Mouse (Mus musculus): ENCODE measurements around the gene H3f3a. TPM values are rescaled to one million over a fixed set of nuclear protein-coding genes. Genes with fewer than 3 reads are reported as not detected.
A peak's percentile ranks its signal among the peaks of the same experiment; 100 is the strongest.

H3f3a gene
- polyA plus RNA-seq, 1 experiment = 597 TPM

GRCm38 (mm10) chr1:180849701-180850301 is 36.1 kb upstream of the H3f3a start:
- no peak overlapping the region for H3ac ChIP-seq (ENCODE audit: control insufficient read depth, insufficient read length)
- peak overlapping the region; percentile 97 for H3K4me2 ChIP-seq (ENCODE audit: low read depth)
- H3K27me3 ChIP-seq (ENCODE audit: control insufficient read depth, insufficient read depth, insufficient read length) = no peaks in the 10 kb centered on the region
- TF ChIP-seq POLR2AphosphoS2 (IDR thresholded peaks at IDR 0.05; ENCODE audit: insufficient read length, low read depth) (no peak), E2F4 (IDR thresholded peaks at IDR 0.05; ENCODE audit: insufficient read depth) (no peak), TCF12 (IDR thresholded peaks at IDR 0.05; ENCODE audit: insufficient read depth, poor library complexity, severe bottlenecking) (no peak), POLR2A (IDR thresholded peaks at IDR 0.05; ENCODE audit: insufficient read length, low read depth) (no peak), MAX (IDR thresholded peaks at IDR 0.05; ENCODE audit: low read depth) (no peak), USF1 (IDR thresholded peaks at IDR 0.05; ENCODE audit: low read depth) (peak; percentile 61)
- H3K36me3 ChIP-seq (ENCODE audit: control insufficient read depth, insufficient read depth) = no peaks in the 10 kb centered on the region
- H3K4me3 ChIP-seq = peak overlapping the region; percentile 59
- H3K79me2 ChIP-seq (ENCODE audit: control insufficient read depth, insufficient read depth) = peaks cover 37% of the 10 kb centered on the region

DNA sequence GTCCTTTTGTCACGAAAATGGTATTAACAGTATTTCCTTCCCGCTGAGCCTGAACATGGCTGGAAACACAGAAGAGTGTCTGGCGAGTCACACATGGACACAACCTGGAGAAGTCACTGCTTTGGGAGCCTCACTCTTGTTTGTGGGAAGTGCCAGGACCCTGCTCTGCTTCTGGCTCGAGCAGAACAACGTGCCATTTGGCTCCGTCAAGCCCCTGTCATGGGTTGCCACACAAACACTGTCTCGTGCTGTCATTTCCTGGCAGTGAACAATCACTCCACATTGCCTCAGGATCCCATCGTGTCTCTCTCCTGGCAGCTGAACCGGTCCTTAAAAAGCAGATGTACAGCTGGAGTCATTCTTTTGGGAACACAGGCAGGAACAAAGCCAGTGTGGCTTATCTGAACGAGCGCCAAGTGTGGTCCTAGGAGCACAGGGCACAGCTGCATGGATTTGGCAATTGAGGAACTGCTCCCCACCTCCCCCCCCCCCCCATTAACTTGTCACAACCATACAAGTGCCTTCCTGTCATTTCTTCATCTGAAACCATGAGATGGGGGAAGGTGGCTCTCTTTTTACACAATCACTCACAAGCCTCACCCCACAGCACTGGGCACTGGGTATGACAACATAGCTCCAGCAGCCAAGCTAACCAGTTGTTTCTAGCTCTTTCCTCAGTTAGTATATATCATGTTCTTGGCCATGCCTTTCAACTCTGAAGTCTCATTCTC is 34.9 kb upstream of the H3f3a start:
- H3K27me3 ChIP-seq (ENCODE audit: control insufficient read depth, insufficient read depth, insufficient read length) = no peaks in the 10 kb centered on the region
- no peaks in the 10 kb centered on the region for H3K36me3 ChIP-seq (ENCODE audit: control insufficient read depth, insufficient read depth)
- peak overlapping the region; percentile 97 for H3K4me2 ChIP-seq (ENCODE audit: low read depth)
- H3K79me2 ChIP-seq (ENCODE audit: control insufficient read depth, insufficient read depth) = peaks cover 27% of the 10 kb centered on the region
- TF ChIP-seq E2F4 (IDR thresholded peaks at IDR 0.05; ENCODE audit: insufficient read depth) (no peak), CEBPB (IDR thresholded peaks at IDR 0.05; ENCODE audit: insufficient read depth, poor library complexity, severe bottlenecking) (peak; percentile 55; the same call in 1 of the 2 replicates), REST (IDR thresholded peaks at IDR 0.05; ENCODE audit: insufficient read depth, insufficient read length) (no peak), MYOG (IDR thresholded peaks at IDR 0.05; ENCODE audit: control insufficient read depth in 1 of 3, insufficient read depth in 1 of 3, insufficient read length in 2 of 3, low read depth in 2 of 3) (peak; percentile 20 to 78 (median 68)), POLR2A (IDR thresholded peaks at IDR 0.05; ENCODE audit: insufficient read length, low read depth) (peak; percentile 26), MYOD1 (IDR thresholded peaks at IDR 0.05; ENCODE audit: control insufficient read depth in 1 of 3, insufficient read length in 2 of 3, low read depth in 2 of 3) (peak; percentile 26 to 73 (median 56)), SRF (IDR thresholded peaks at IDR 0.05; ENCODE audit: control insufficient read depth, insufficient read length, low read depth) (no peak), MAX (IDR thresholded peaks at IDR 0.05; ENCODE audit: low read depth) (no peak), TCF12 (IDR thresholded peaks at IDR 0.05; ENCODE audit: insufficient read depth, poor library complexity, severe bottlenecking) (peak; percentile 2), USF1 (IDR thresholded peaks at IDR 0.05; ENCODE audit: low read depth) (no peak), TCF3 (IDR thresholded peaks at IDR 0.05; ENCODE audit: insufficient read length, low read depth) (peak; percentile 42), POLR2AphosphoS2 (IDR thresholded peaks at IDR 0.05; ENCODE audit: insufficient read length, low read depth) (peak; percentile 8)
- H3ac ChIP-seq (ENCODE audit: control insufficient read depth, insufficient read length) = no peak overlapping the region
- peak overlapping the region; percentile 17 for H3K4me3 ChIP-seq

DNA sequence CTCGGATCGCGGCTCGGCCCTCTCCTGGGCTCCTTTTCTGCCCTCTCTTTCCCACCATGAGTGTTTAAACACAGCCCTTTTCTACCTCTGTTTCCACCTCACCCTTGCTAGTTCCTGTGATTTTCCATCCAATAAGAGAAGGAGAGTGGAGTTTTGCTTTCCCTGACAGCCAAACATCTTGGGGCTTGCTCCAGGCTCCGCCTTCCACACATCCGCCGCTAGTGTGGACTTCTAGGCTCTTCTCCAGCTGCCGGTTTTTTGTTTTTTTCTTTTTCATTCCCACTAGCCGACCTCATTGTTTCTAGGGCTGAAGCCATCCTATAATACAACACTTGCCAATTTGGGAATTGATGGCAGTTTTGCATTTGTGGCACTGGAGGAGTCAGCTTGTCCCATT is 34.4 kb upstream of the H3f3a start:
- Histone ChIP-seq H3K27me3 (ENCODE audit: control insufficient read depth, insufficient read depth, insufficient read length) (no peaks in the 10 kb centered on the region), H3ac (ENCODE audit: control insufficient read depth, insufficient read length) (no peak overlapping the region), H3K36me3 (ENCODE audit: control insufficient read depth, insufficient read depth) (no peaks in the 10 kb centered on the region), H3K4me3 (peak overlapping the region; percentile 17), H3K4me2 (ENCODE audit: low read depth) (peak overlapping the region; percentile 97), H3K79me2 (ENCODE audit: control insufficient read depth, insufficient read depth) (peaks cover 22% of the 10 kb centered on the region)
- TF ChIP-seq REST (IDR thresholded peaks at IDR 0.05; ENCODE audit: insufficient read depth, insufficient read length) = no peak
- peak; percentile 37 for TF ChIP-seq POLR2A (IDR thresholded peaks at IDR 0.05; ENCODE audit: insufficient read length, low read depth)
- no peak for TF ChIP-seq CEBPB (IDR thresholded peaks at IDR 0.05; ENCODE audit: insufficient read depth, poor library complexity, severe bottlenecking)

DNA sequence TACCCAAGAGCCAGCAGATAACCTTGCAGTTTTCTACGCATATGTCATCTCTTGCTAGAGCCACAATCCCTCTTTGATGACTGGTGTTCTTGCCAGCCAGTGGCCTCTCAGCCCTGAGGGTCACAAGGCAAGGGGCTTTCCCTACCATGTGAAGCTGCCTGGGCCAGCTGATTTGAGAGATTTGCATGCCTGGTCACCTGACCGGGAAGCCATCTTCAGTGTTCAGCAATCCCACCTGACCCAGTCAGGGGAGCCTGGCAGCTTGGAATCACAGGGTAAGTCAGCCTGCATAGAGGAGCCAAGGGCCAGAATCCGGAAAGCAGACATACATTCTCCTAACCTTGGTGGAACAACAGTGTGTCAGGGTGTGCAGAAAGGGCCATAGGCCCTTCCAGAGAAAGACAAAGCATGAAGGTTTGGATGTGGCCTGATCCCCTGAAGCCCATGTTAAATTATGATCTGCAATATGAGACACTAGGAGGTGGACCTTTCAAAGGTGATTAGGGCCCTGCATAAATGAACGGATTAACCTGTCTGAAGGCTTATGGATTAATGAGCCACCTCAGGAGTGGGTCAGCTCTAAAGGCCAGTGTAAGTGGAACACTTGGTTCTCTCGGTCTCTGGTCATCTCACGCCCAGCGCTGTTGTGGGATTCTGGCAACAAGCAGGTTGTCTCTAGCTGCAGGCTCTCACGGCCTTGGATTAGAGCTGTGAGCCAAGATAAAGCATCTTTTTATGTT is 28.0 kb upstream of the H3f3a start:
- TF ChIP-seq MYOD1 (IDR thresholded peaks at IDR 0.05; ENCODE audit: control insufficient read depth in 1 of 3, insufficient read length in 2 of 3, low read depth in 2 of 3) = no peak
- no peak for TF ChIP-seq E2F4 (IDR thresholded peaks at IDR 0.05; ENCODE audit: insufficient read depth)
- no peak for TF ChIP-seq SRF (IDR thresholded peaks at IDR 0.05; ENCODE audit: control insufficient read depth, insufficient read length, low read depth)
- TF ChIP-seq USF1 (IDR thresholded peaks at IDR 0.05; ENCODE audit: low read depth) = no peak
- TF ChIP-seq TCF3 (IDR thresholded peaks at IDR 0.05; ENCODE audit: insufficient read length, low read depth) = no peak
- TF ChIP-seq MAX (IDR thresholded peaks at IDR 0.05; ENCODE audit: low read depth) = no peak
- no peak for TF ChIP-seq TCF12 (IDR thresholded peaks at IDR 0.05; ENCODE audit: insufficient read depth, poor library complexity, severe bottlenecking)
- TF ChIP-seq POLR2A (IDR thresholded peaks at IDR 0.05; ENCODE audit: insufficient read length, low read depth) = no peak
- TF ChIP-seq MYOG (IDR thresholded peaks at IDR 0.05; ENCODE audit: control insufficient read depth in 1 of 3, insufficient read depth in 1 of 3, insufficient read length in 2 of 3, low read depth in 2 of 3) = no peak
- TF ChIP-seq REST (IDR thresholded peaks at IDR 0.05; ENCODE audit: insufficient read depth, insufficient read length) = no peak
- no peak for TF ChIP-seq POLR2AphosphoS2 (IDR thresholded peaks at IDR 0.05; ENCODE audit: insufficient read length, low read depth)
- no peak for TF ChIP-seq CEBPB (IDR thresholded peaks at IDR 0.05; ENCODE audit: insufficient read depth, poor library complexity, severe bottlenecking)
- Histone ChIP-seq H3K27me3 (ENCODE audit: control insufficient read depth, insufficient read depth, insufficient read length) (no peaks in the 10 kb centered on the region), H3K79me2 (ENCODE audit: control insufficient read depth, insufficient read depth) (no peaks in the 10 kb centered on the region), H3K4me2 (ENCODE audit: low read depth) (no peak overlapping the region), H3K36me3 (ENCODE audit: control insufficient read depth, insufficient read depth) (no peaks in the 10 kb centered on the region), H3K4me3 (no peak overlapping the region), H3ac (ENCODE audit: control insufficient read depth, insufficient read length) (no peak overlapping the region)

All from myocyte (in vitro differentiated cells).